Mouse (Mus musculus) kidney, adult 9 months (tissue): ENCODE measurements around the gene Gm3415.

ENCODE experiments used
- DNase-seq: peaks from one replicate; pipeline ENCODE4 v3.0.0; 2022

Gm3415 gene

GRCm38 (mm10) chr5:146599970-146600369, 44.0 kb downstream of the Gm3415 start:
- DNase-seq, result peak; percentile 40

DNA sequence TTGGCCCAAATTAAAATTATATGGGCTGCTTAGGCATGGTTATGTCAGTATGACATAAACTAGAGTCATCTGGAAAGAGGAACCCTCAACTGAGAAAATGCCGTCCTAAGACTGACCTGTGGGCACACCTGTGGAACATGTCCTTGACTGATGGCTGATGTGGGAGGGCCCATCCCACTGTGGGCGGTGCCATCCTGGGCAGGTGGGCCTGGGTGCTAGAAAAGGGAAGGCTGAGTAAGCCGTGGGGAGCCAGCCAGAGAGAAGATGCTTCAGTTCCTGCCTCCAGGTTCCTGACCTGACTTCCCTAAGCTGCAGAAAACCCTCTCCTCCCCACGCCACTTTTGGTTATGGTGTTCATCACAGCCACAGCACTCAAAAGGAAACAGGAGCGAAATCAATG, 50.3 kb downstream of the Gm3415 start:
- DNase-seq, result no peak

DNA sequence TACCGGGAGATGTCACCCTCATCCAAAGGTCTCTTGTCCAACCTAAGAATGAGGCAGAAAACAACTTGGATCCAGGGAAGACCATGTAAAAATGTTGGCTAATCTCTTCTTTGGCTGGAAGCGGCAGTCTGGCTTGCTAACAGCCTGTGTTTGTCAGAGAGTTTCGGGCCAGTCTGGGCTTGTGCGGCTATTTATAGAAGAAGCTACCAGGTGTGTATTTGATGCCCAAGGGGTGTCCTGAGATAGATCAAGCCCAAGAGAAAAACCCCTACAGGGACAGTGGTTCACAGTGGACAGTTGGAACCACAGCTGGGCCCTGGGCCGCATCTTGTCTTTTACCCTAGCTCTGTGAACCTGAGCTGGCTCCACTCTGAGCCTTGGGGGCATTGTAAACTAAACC, 51.0 kb downstream of the Gm3415 start:
- no peak for DNase-seq

DNA sequence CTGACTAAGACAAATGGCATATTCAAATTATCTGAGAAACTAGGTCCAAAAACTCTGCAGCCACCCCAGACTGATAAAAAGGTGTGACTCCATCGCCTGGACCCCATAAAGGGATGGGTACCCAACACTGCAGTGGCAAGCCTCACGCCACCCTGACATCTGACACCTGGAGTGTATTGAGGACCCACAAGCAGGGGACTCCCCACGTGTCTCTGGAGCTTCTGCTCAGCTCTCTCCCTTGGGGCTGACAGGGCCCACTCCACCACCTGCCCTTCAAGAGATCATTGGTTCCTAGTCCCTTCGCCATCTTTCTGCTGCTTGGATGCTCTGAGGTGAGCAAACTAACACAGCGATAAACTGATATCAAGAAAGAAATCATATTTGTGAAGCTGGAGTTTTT, 51.9 kb downstream of the Gm3415 start:
- no peak for DNase-seq
